Mouse (Mus musculus) E14TG2a.4 (cell line): ENCODE data around the gene Pde7b.

ENCODE experiments used
- H3K27me3 ChIP-seq: 2 replicates; pipeline ENCODE4 v1.6.1; 2014; ENCODE audit warnings: low read length, control low read depth; ENCODE audit not compliant: insufficient read depth
- H3K36me3 ChIP-seq: 2 replicates; pipeline ENCODE4 v1.6.1; 2014; ENCODE audit warnings: low read length, control low read depth; ENCODE audit not compliant: insufficient read depth
- H3K4me1 ChIP-seq: replicated peaks from 2 replicates; pipeline ENCODE4 v1.6.1; 2014; ENCODE audit warnings: low read depth, low read length, control low read depth
- H3K4me3 ChIP-seq: replicated peaks from 2 replicates; pipeline ENCODE4 v1.5.1; 2014; ENCODE audit warnings: mild to moderate bottlenecking, low read length
- H3K9me3 ChIP-seq: 2 replicates; pipeline ENCODE4 v1.6.1; 2014; ENCODE audit warnings: low read length, control low read depth
- CTCF ChIP-seq: conservative IDR thresholded peaks from 2 replicates; pipeline ENCODE4 v1.5.1; 2014; ENCODE audit warnings: low read length
- NANOG ChIP-seq: IDR thresholded peaks from 2 replicates; pipeline ENCODE4 v1.6.1; 2014; ENCODE audit warnings: borderline replicate concordance, low read length, mixed read lengths
- POU5F1 ChIP-seq: IDR thresholded peaks from 2 replicates; pipeline ENCODE4 v1.6.1; 2014; ENCODE audit warnings: low read length, borderline replicate concordance

Pde7b gene

DNA sequence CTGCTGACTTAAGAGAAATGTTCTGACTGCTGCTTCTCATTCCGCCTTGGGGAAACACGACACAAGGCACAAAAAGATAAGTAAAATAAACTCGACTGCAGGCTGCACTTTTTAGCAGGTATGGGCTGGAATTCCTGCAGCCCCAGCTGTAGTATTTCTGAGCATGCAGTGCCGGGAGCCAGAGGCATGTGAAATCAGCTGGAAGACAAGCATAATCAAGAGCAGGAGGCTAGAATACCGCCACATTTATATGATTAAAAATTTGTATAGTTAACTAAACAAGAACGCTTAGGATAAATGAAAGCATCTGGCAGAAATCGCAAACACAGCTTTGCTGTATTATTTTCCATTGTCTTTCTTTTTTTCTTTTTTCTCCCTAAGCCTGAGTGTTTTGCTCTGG lies 168.4 kb downstream of the Pde7b start:
- Histone ChIP-seq H3K9me3 (no peaks in the 10 kb centered on the region), H3K4me3 (no peak overlapping the region), H3K27me3 (no peaks in the 10 kb centered on the region), H3K4me1 (no peaks in the 10 kb centered on the region), H3K36me3 (no peaks in the 10 kb centered on the region)
- TF ChIP-seq CTCF (no peak), POU5F1 (no peak), NANOG (no peak)

DNA sequence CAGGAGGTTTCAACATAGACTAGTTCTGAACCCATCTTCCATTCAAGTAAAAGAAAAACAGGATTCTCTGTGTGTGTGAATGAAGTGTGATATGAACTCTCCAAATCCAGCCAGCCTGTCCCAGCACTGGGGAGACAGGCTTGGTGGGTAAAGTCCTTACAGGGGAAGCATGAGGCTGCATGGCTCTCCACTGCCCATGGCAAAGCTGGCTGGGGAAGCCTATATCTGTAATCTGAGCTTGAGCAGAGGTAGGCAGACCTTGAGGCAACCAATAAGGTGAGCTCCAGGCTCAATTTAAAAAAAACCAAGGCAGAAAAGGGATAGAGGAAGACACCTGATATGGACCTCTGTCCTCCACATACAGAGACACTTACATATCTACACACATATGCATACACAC lies 173.5 kb downstream of the Pde7b start:
- no peak overlapping the region for H3K4me3 ChIP-seq
- H3K27me3 ChIP-seq: peaks cover 18% of the 10 kb centered on the region
- peaks cover 22% of the 10 kb centered on the region for H3K4me1 ChIP-seq
- TF ChIP-seq CTCF (no peak), POU5F1 (no peak), NANOG (no peak)
- no peaks in the 10 kb centered on the region for H3K36me3 ChIP-seq
- H3K9me3 ChIP-seq: no peaks in the 10 kb centered on the region

DNA sequence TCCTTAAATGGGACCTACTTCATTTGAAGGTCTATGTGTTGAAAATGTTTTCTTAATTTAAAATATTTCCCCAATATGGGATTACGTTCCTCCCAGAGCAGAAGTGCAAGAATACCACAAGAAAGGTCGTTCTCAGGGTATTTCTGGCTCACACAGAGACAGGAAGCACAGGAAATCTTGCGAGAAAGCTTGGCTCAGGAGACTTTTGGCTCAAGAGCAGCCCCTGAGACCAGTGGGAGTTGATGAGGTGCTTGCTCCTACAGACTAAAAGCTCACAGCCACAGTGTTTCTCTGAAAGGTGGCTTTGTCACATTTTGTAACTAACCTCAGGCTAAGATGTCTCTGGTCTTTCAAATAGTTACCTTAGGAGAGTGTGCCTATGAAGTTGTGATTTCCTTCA lies 174.1 kb downstream of the Pde7b start:
- Histone ChIP-seq H3K4me3 (no peak overlapping the region), H3K27me3 (peaks cover 24% of the 10 kb centered on the region), H3K4me1 (peaks cover 22% of the 10 kb centered on the region), H3K36me3 (no peaks in the 10 kb centered on the region), H3K9me3 (no peaks in the 10 kb centered on the region)
- TF ChIP-seq POU5F1 (no peak), NANOG (no peak), CTCF (no peak)

DNA sequence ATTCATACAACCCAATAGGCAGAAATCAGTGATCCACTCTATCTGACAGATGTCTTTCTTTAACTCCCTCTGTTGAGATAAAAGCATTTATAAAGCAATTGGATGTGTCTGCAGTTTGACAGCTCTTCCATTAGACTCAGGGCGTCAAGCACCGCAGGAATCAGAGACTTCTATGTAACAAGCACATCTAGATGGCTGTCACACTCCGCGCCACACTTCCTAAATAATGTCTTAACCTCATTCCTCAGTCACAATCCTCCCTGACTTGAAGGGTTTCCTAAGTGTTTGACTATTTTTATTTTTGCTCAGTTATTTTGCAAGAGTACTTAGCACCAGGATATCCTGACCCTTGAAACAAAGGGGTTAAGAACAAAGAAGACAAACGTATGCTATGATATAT lies 174.7 kb downstream of the Pde7b start:
- Histone ChIP-seq H3K4me1 (peaks cover 22% of the 10 kb centered on the region), H3K27me3 (peaks cover 24% of the 10 kb centered on the region), H3K36me3 (no peaks in the 10 kb centered on the region), H3K9me3 (no peaks in the 10 kb centered on the region), H3K4me3 (no peak overlapping the region)
- TF ChIP-seq CTCF (no peak), POU5F1 (no peak), NANOG (no peak)

DNA sequence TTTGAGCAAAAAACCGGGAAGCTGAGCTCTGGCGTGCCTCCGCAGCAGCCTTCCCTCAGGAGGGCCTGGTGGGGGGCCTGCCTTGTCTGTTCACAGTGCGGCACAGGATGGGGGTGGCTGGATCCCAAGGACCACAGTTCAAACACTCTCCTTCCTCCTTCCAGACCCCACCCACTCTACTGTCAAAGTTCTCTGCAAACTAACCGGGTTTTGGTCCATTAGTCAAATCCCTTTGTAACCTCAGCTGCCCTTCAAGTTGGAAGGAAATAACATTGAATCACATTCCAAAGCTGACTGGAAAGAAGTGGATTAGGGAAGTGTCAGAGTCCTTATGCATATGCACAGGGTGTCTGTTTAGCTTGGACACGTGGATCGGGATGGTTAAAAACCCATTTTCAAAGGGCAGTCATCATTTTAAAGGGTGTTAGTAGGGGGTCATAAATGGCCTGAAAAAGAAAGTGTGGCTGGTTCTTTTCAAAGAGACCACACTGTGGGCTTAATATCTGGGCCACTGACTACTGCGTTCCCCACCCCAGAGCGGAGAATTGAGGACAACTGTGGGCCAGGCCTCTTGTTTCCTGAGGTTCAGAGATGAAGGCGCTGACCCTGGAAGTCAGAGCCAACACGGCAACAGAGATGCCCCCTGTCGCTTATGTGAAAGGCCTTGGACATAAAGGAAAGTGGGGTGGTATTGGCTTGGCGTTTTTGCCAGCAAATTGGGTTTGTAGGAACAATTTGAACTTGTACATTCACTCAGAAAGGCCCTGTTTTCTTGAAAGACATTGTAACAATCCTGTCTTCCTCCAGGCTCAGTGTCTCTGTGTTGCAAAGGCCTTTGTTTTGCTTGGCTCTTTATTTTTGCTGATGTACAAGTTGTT lies 175.8 kb downstream of the Pde7b start:
- TF ChIP-seq CTCF: no peak
- peak; percentile 8; the same call in 1 of the 2 replicates for TF ChIP-seq NANOG
- H3K27me3 ChIP-seq: peaks cover 26% of the 10 kb centered on the region
- peaks cover 22% of the 10 kb centered on the region for H3K4me1 ChIP-seq
- no peaks in the 10 kb centered on the region for H3K36me3 ChIP-seq
- no peaks in the 10 kb centered on the region for H3K9me3 ChIP-seq
- peak overlapping the region; percentile 64; the same call in 1 of the 2 replicates for H3K4me3 ChIP-seq

DNA sequence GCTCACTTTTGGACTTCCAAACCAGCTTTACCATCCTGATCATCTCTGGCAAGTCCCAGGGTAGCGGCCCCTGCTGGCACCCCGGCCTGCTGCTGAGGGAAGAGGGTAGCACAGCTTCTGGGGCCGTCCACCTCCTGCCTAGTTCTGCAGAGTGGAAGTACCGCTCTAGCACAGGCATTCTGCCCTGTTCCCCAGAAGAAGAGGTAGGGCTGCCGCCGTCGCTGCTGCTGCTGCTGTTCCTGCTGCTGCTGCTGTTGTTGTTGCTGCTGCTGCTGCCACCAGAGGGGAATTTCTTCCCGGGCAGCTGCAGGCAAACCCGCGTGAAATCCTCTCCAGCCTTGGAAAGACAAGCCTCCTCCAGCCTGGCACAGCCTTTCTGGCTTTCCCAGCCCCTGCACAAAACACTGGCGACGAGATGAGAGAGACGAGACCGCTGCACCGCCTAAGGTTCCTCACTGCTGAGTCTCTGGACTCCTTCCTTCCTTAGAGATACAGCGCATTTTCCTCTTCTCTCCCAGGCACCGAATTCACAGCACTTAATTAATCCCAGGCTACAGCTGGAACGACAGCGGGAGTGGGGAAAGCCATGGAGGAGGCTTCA lies 176.8 kb downstream of the Pde7b start:
- peaks cover 26% of the 10 kb centered on the region for H3K27me3 ChIP-seq
- peak overlapping the region; percentile 64 for H3K4me3 ChIP-seq
- no peaks in the 10 kb centered on the region for H3K9me3 ChIP-seq
- no peaks in the 10 kb centered on the region for H3K36me3 ChIP-seq
- TF ChIP-seq CTCF (no peak), POU5F1 (no peak), NANOG (no peak)
- peaks cover 22% of the 10 kb centered on the region for H3K4me1 ChIP-seq

DNA sequence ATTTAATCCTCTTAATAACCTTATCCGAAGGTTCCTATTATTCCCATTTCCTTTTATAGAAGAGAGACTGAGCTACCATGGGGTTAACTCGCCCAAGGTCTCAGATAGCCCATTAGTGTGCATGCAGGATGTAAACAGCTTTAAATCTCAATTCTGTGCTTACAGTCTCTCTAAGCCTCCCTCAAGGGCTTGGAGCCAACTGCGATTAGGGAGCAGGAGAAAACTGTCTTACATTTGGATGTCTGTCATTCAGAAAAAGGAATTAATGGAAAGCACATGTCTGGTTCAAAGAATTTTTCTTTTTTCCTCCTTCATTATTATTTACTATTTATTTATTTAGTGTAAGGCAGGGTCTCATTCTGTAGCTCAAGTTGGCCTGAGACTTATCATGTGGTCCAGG lies 181.8 kb downstream of the Pde7b start:
- no peak for TF ChIP-seq POU5F1
- no peaks in the 10 kb centered on the region for H3K9me3 ChIP-seq
- peaks cover 22% of the 10 kb centered on the region for H3K27me3 ChIP-seq
- H3K36me3 ChIP-seq: no peaks in the 10 kb centered on the region
- peaks cover 7% of the 10 kb centered on the region for H3K4me1 ChIP-seq
- no peak overlapping the region for H3K4me3 ChIP-seq

DNA sequence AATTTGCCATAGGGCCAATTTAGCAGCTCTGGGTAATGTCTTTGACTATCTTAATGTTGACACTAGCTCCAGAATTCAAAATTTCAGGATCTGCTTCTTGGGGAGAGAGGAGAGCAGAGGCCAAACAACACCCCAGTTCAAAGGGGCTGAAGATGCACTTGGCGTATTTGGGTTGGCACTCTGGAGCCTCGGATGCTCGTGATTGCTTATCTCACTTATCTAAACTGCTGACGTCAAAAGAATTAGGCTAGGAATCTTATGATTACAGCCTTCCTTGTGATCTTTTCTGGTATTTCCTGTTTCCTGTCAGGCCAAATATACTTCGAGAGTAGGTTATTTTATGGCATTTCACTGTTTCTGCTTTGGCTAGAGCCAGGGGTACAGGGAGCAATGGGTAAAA lies 191.1 kb downstream of the Pde7b start:
- no peak overlapping the region for H3K4me3 ChIP-seq
- H3K36me3 ChIP-seq: no peaks in the 10 kb centered on the region
- H3K9me3 ChIP-seq: no peaks in the 10 kb centered on the region
- peaks cover 3% of the 10 kb centered on the region for H3K4me1 ChIP-seq
- no peaks in the 10 kb centered on the region for H3K27me3 ChIP-seq
- TF ChIP-seq POU5F1: no peak
- TF ChIP-seq CTCF: no peak
- no peak for TF ChIP-seq NANOG

DNA sequence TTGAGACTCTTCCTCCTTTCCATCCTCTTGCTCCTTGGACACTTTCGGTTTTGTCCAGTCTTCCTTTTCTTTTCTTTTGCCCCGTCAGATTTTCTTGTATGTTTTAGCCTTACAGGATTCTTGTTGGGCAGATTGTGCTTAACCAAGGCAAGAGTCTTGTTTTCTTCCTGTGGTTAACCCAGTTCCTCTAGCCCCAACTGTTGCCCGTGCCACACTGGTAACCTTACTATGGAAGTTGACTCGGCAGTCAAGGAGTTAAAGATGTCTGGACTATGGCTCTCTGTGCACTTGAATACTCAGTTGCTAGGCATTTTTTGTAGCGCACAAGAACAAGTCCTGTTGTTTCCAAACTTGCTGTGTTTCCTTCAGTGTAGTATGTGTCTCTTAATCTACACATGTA lies 193.0 kb downstream of the Pde7b start:
- peaks cover 9% of the 10 kb centered on the region for H3K4me1 ChIP-seq
- H3K4me3 ChIP-seq: no peak overlapping the region
- no peaks in the 10 kb centered on the region for H3K36me3 ChIP-seq
- no peaks in the 10 kb centered on the region for H3K27me3 ChIP-seq
- H3K9me3 ChIP-seq: no peaks in the 10 kb centered on the region
- no peak for TF ChIP-seq POU5F1
- no peak for TF ChIP-seq NANOG
- TF ChIP-seq CTCF: no peak
